Mouse (Mus musculus): ENCODE measurements at regions not wholly inside any gene's neighbourhood (a gene's known extent, or its start where the extent isn't known, plus 50 kb on each side); places are given as distances from the start of the nearest gene placed in this dataset.

DNA sequence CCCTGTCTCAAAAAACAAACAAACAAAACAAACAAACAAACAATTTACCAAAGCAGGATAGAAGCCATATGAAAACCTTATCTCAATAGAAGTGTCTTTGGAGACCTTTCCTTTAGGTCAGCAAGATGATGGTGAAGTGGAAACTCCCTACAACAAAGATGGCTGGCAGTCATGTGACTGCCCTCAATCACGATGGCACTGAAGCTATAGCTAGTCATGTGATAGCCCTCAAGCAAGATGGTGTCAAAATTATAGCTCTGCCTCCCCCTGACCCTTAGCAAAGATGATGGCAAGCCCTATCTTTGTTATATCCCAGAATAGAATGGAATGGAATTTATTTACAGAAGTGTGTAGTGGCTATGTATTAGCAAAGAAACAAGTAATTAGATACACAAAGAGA is 423.2 kb downstream of the 1810013L24Rik start:
- TF ChIP-seq POLR2A (IDR thresholded peaks at IDR 0.05; ENCODE audit: insufficient read length, low read depth) = no peak
- TF ChIP-seq MYOD1 (IDR thresholded peaks at IDR 0.05; ENCODE audit: control insufficient read depth in 1 of 3, insufficient read length in 2 of 3, low read depth in 2 of 3) = no peak
- TF ChIP-seq TCF12 (IDR thresholded peaks at IDR 0.05; ENCODE audit: insufficient read depth, poor library complexity, severe bottlenecking) = no peak
- no peak for TF ChIP-seq E2F4 (IDR thresholded peaks at IDR 0.05; ENCODE audit: insufficient read depth)
- TF ChIP-seq USF1 (IDR thresholded peaks at IDR 0.05; ENCODE audit: low read depth) = no peak
- TF ChIP-seq SRF (IDR thresholded peaks at IDR 0.05; ENCODE audit: control insufficient read depth, insufficient read length, low read depth) = no peak
- no peak for TF ChIP-seq MAX (IDR thresholded peaks at IDR 0.05; ENCODE audit: low read depth)
- no peak for TF ChIP-seq CEBPB (IDR thresholded peaks at IDR 0.05; ENCODE audit: insufficient read depth, poor library complexity, severe bottlenecking)
- no peak for TF ChIP-seq POLR2AphosphoS2 (IDR thresholded peaks at IDR 0.05; ENCODE audit: insufficient read length, low read depth)
- no peak for TF ChIP-seq TCF3 (IDR thresholded peaks at IDR 0.05; ENCODE audit: insufficient read length, low read depth)
- no peak for TF ChIP-seq MYOG (IDR thresholded peaks at IDR 0.05; ENCODE audit: control insufficient read depth in 1 of 3, insufficient read depth in 1 of 3, insufficient read length in 2 of 3, low read depth in 2 of 3)

All from myocyte (in vitro differentiated cells).